Mouse (Mus musculus): Measurements from ENCODE around the gene Mug1.
"Not testable (repeated sequence)": the region's sequence is repeated elsewhere in the genome, so short reads cannot be mapped to it uniquely, and the experiment has no call there.

Gene Mug1

DNA sequence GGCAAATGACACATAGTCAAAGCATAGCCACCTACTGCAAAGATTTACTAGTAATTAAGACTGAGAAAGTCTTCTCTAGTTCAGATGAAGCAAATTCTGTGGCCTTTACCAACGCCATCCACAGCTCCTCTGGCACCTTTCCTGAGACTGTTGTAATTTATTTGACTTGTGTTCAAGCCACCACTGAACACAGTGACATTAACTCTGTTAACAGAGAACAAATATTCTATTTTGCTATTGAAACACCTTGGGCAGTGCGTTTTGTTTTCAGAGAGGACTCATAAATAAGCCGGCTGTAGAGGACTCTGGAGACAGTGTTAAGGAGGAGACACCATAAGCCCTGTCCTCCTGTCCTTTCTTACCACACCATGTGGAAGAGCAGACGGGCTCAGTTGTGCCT lies at the start of gene Mug1:
Gene Mug1 (plus strand): TSS at position 271 of the 400 bp plus-strand sequence.
- not testable (repeated sequence) for DNase-seq (ENCODE audit: low spot score)

- DNase-seq (ENCODE audit: low spot score), result no peak
Observed at GRCm38 (mm10) chr6:121828034-121828433, 10.3 kb upstream of the Mug1 start.

DNA sequence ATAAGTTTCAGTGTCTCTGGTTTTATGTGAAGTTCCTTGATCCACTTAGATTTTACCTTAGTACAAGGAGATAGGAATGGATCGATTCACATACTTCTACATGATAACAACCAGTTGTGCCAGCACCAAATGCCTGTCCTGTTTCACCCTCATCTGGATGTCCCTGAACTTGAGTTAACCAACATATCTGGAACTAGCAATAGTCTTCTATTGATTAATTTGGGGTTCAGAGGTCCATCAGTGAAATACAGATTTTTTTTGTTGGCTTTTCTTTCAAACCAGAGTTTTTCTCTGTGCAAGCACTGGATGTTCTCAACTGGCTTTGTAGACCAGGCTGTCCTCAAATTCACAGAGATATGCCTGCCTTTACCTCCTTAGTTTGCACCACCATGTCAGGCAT lies 2.0 kb upstream of the Mug1 start:
- DNase-seq (ENCODE audit: low spot score), result no peak

DNA sequence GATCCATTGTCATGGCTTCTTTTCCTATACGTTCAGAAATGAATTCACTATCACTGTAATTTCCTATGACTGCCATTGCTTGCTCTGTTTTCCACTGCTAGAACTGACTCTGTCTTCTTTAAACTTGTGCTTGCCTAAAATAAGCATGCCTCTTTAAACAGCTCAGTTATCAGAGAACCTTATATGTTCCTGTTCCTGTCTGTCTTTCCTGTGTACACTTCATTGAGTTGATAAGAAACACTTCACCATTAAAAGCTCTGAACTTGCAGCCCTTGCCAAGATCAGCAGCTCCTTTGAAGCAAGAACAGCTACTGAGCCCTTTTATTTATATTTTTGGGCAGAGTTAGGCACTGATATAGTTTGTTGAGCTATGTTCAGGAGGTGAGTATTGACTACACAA lies 10.0 kb downstream of the Mug1 start:
- DNase-seq (ENCODE audit: low spot score), result no peak
